Mouse (Mus musculus): ENCODE measurements around the gene Aldh4a1. TPM values are rescaled to one million over a fixed set of nuclear protein-coding genes. Genes with fewer than 3 reads are reported as not detected.

The Aldh4a1 gene
- total and polyA plus RNA-seq, 2 experiments from 2014 or later = 26.6 to 43.3 TPM

GRCm38 (mm10) chr4:139698602-139699001, 75.9 kb downstream of the Aldh4a1 start:
- Histone ChIP-seq H3K4me2 (ENCODE audit: low read depth, low read length) (no peak overlapping the region), H3K9ac (replicated peaks; ENCODE audit: low read length) (no peak overlapping the region), H3K36me3 (ENCODE audit: insufficient read depth, low read length) (no peaks in the 10 kb centered on the region), H3K4me3 (ENCODE audit: low read length) (no peak overlapping the region), H3K27me3 (ENCODE audit: insufficient read depth, low read length) (no peaks in the 10 kb centered on the region), H3K4me1 (ENCODE audit: insufficient read depth, low read length) (no peaks in the 10 kb centered on the region), H3K9me3 (ENCODE audit: low read length) (no peaks in the 10 kb centered on the region), H3K27ac (no peak overlapping the region)
- TF ChIP-seq CTCF (IDR thresholded peaks at IDR 0.05; ENCODE audit: low read depth) = no peak
- ATAC-seq = no peak
- WGBS = 50% methylated on average over 8 of the region's 8 CpGs
- no peak for DNase-seq (ENCODE audit: low spot score)

Small RNAs within 50 kb of the gene (microRNA-seq; reads per million reads assigned to microRNA genes)
- gene Gm25571 (0 reads per million in 2 experiments), gene Mir7020 (0 to 0.71 reads per million in 2 experiments)

Other genes starting within 250 kb of the Aldh4a1 start
- 14.4 and 14.5 TPM in 2 replicates for gene Iffo2, start 92.3 kb upstream of the Aldh4a1 start, total RNA-seq (2014; rRNA removed)
- gene Iffo2, start 92.3 kb upstream of the Aldh4a1 start, polyA plus RNA-seq (2015; fragmentation: Nextera tagmentation; extraction: Ambion mirVana) = 5.9 and 6.8 TPM in 2 replicates
- not detected in 2 replicates for gene Gm21969, start 19.7 kb upstream of the Aldh4a1 start, total RNA-seq (2014; rRNA removed)
- not detected in 2 replicates for gene Gm21969, start 19.7 kb upstream of the Aldh4a1 start, polyA plus RNA-seq (2015; fragmentation: Nextera tagmentation; extraction: Ambion mirVana)
- gene Tas1r2, start 30.7 kb downstream of the Aldh4a1 start, total RNA-seq (2014; rRNA removed) = not detected in 2 replicates
- gene Tas1r2, start 30.7 kb downstream of the Aldh4a1 start, polyA plus RNA-seq (2015; fragmentation: Nextera tagmentation; extraction: Ambion mirVana) = not detected in 2 replicates
- gene Pax7, start 210.7 kb downstream of the Aldh4a1 start, total RNA-seq (2014; rRNA removed) = 2.6 and 3.6 TPM in 2 replicates
- 0.30 and 0.41 TPM in 2 replicates for gene Pax7, start 210.7 kb downstream of the Aldh4a1 start, polyA plus RNA-seq (2015; fragmentation: Nextera tagmentation; extraction: Ambion mirVana)